Mouse (Mus musculus) megakaryocyte, embryonic 14.5 days (primary cell): ENCODE measurements around the gene Hebp2.

ENCODE experiments used
- FLI1 ChIP-seq: IDR thresholded peaks from 2 replicates; pipeline ENCODE4 v1.6.1; 2012; ENCODE audit warnings: low read length, inconsistent platforms, mixed read lengths
- GATA1 ChIP-seq: IDR thresholded peaks from 3 replicates; pipeline ENCODE4 v1.6.1; 2012; ENCODE audit warnings: mixed read lengths, low read length, inconsistent platforms, borderline replicate concordance

- no peak for TF ChIP-seq GATA1
- no peak for TF ChIP-seq FLI1
Observed at GRCm38 (mm10) chr10:18491952-18492351, 53.9 kb downstream of the Hebp2 start.
